Mouse (Mus musculus): ENCODE data around the gene 9430097D07Rik. TPM values are rescaled to one million over a fixed set of nuclear protein-coding genes. Genes with fewer than 3 reads are reported as not detected.
A peak's percentile ranks its signal among the peaks of the same experiment; 100 is the strongest.

The 9430097D07Rik gene
- polyA plus RNA-seq, 1 experiment from 2014 or later, result not detected

GRCm38 (mm10) chr2:32596725-32597124, 21.2 kb upstream of the 9430097D07Rik start:
- 93% methylated on average over 13 of the region's 13 CpGs for WGBS
- Histone ChIP-seq H3K4me2 (no peak overlapping the region), H3K9me3 (no peaks in the 10 kb centered on the region), H3K36me3 (peaks cover 46% of the 10 kb centered on the region), H3K27ac (no peak overlapping the region), H3K4me3 (no peak overlapping the region), H3K4me1 (peaks cover 10% of the 10 kb centered on the region), H3K9ac (no peak overlapping the region), H3K27me3 (no peaks in the 10 kb centered on the region)
- no peak for ATAC-seq (ENCODE audit: insufficient number of reproducible peaks, insufficient read depth, low FRiP score, low TSS enrichment, low read depth)

- Histone ChIP-seq H3K27me3 (no peaks in the 10 kb centered on the region), H3K36me3 (peaks cover 42% of the 10 kb centered on the region), H3K4me3 (no peak overlapping the region), H3K9ac (no peak overlapping the region), H3K4me2 (no peak overlapping the region), H3K27ac (no peak overlapping the region), H3K4me1 (peaks cover 27% of the 10 kb centered on the region), H3K9me3 (no peaks in the 10 kb centered on the region)
- no peak for ATAC-seq (ENCODE audit: insufficient number of reproducible peaks, insufficient read depth, low FRiP score, low TSS enrichment, low read depth)
- 69% methylated on average over 6 of the region's 6 CpGs for WGBS
Observed at GRCm38 (mm10) chr2:32591249-32591648, 15.8 kb upstream of the 9430097D07Rik start.

- H3K36me3 ChIP-seq, result peaks cover 34% of the 10 kb centered on the region
- no peaks in the 10 kb centered on the region for H3K27me3 ChIP-seq
- H3K9ac ChIP-seq, result no peak overlapping the region
- no peak overlapping the region for H3K27ac ChIP-seq
- ATAC-seq (ENCODE audit: insufficient number of reproducible peaks, insufficient read depth, low FRiP score, low TSS enrichment, low read depth), result no peak
- no peak overlapping the region for H3K4me3 ChIP-seq
- H3K4me1 ChIP-seq, result peaks cover 27% of the 10 kb centered on the region
- H3K4me2 ChIP-seq, result no peak overlapping the region
- WGBS, result 73% methylated on average over 10 of the region's 10 CpGs
- H3K9me3 ChIP-seq, result no peaks in the 10 kb centered on the region
Observed at GRCm38 (mm10) chr2:32590224-32590623, 14.7 kb upstream of the 9430097D07Rik start.

- Histone ChIP-seq H3K36me3 (peaks cover 25% of the 10 kb centered on the region), H3K27ac (no peak overlapping the region), H3K4me3 (no peak overlapping the region), H3K9ac (no peak overlapping the region), H3K4me1 (peaks cover 27% of the 10 kb centered on the region), H3K4me2 (peak overlapping the region; percentile 75), H3K9me3 (no peaks in the 10 kb centered on the region), H3K27me3 (no peaks in the 10 kb centered on the region)
- ATAC-seq (ENCODE audit: insufficient number of reproducible peaks, insufficient read depth, low FRiP score, low TSS enrichment, low read depth), result no peak
- 64% methylated on average over 11 of the region's 11 CpGs for WGBS
Observed at GRCm38 (mm10) chr2:32589213-32589795, 13.8 kb upstream of the 9430097D07Rik start.

- no peak for ATAC-seq (ENCODE audit: insufficient number of reproducible peaks, insufficient read depth, low FRiP score, low TSS enrichment, low read depth)
- Histone ChIP-seq H3K27me3 (peaks cover 5% of the 10 kb centered on the region), H3K9me3 (no peaks in the 10 kb centered on the region), H3K4me2 (peak overlapping the region; percentile 75), H3K4me3 (peak overlapping the region; percentile 67), H3K27ac (peak overlapping the region; percentile 39; the same call in 1 of the 2 replicates), H3K4me1 (peaks cover 32% of the 10 kb centered on the region), H3K9ac (peak overlapping the region; percentile 77), H3K36me3 (peaks cover 13% of the 10 kb centered on the region)
- WGBS, result 32% methylated on average over 9 of the region's 9 CpGs
Observed at GRCm38 (mm10) chr2:32587731-32588321, 12.3 kb upstream of the 9430097D07Rik start.

- H3K27ac ChIP-seq, result peak within 1 kb of the TSS; percentile 44
- H3K9ac ChIP-seq, result peak within 1 kb of the TSS; percentile 77
- H3K9me3 ChIP-seq, result no peaks in the 10 kb centered on the region
- H3K4me2 ChIP-seq, result peak within 1 kb of the TSS; percentile 75
- peak within 1 kb of the TSS; percentile 67 for H3K4me3 ChIP-seq
- ATAC-seq (ENCODE audit: insufficient number of reproducible peaks, insufficient read depth, low FRiP score, low TSS enrichment, low read depth), result peak; percentile 86
- under 1% methylated on average over 38 of the region's 38 CpGs for WGBS
- peaks cover 34% of the 10 kb centered on the region for H3K4me1 ChIP-seq
- H3K27me3 ChIP-seq, result peaks cover 7% of the 10 kb centered on the region
- H3K36me3 ChIP-seq, result peaks cover 13% of the 10 kb centered on the region
Observed at GRCm38 (mm10) chr2:32586871-32587351, 11.4 kb upstream of the 9430097D07Rik start, which contains the start of gene St6galnac4. St6galnac4 (plus strand) TSS chr2:32587095.

- peaks cover 9% of the 10 kb centered on the region for H3K36me3 ChIP-seq
- no peak overlapping the region for H3K27ac ChIP-seq
- WGBS, result 86% methylated on average over 7 of the region's 7 CpGs
- peaks cover 10% of the 10 kb centered on the region for H3K27me3 ChIP-seq
- H3K9me3 ChIP-seq, result no peaks in the 10 kb centered on the region
- H3K4me2 ChIP-seq, result no peak overlapping the region
- no peak for ATAC-seq (ENCODE audit: insufficient number of reproducible peaks, insufficient read depth, low FRiP score, low TSS enrichment, low read depth)
- peaks cover 37% of the 10 kb centered on the region for H3K4me1 ChIP-seq
- no peak overlapping the region for H3K9ac ChIP-seq
- no peak overlapping the region for H3K4me3 ChIP-seq
Observed at GRCm38 (mm10) chr2:32585149-32585714, 9.7 kb upstream of the 9430097D07Rik start.

- H3K9ac ChIP-seq, result peak overlapping the region; percentile 59
- whole genome bisulfite sequencing, result 15% methylated on average over 37 of the region's 37 CpGs
Observed at GRCm38 (mm10) chr2:32582830-32583799, 7.6 kb upstream of the 9430097D07Rik start.

GRCm38 (mm10) chr2:32581450-32582095, 6.1 kb upstream of the 9430097D07Rik start:
- H3K9ac ChIP-seq, result no peak overlapping the region
- H3K4me1 ChIP-seq, result peaks cover 15% of the 10 kb centered on the region; the same call in 1 of the 2 replicates
- WGBS, result 37% methylated on average over 19 of the region's 19 CpGs
- ATAC-seq (ENCODE audit: insufficient number of reproducible peaks, insufficient read depth, low FRiP score, low TSS enrichment, low read depth), result no peak
- peak overlapping the region; percentile 31 for H3K4me3 ChIP-seq
- H3K9me3 ChIP-seq, result no peaks in the 10 kb centered on the region
- no peaks in the 10 kb centered on the region for H3K36me3 ChIP-seq
- peaks cover 38% of the 10 kb centered on the region for H3K27me3 ChIP-seq
- H3K27ac ChIP-seq, result no peak overlapping the region
- H3K4me2 ChIP-seq, result peak overlapping the region; percentile 43

More at GRCm38 (mm10) chr2:32582830-32583799, 7.6 kb upstream of the 9430097D07Rik start:
- Histone ChIP-seq H3K27me3 (peaks cover 30% of the 10 kb centered on the region), H3K9me3 (no peaks in the 10 kb centered on the region), H3K4me2 (peak overlapping the region; percentile 67), H3K36me3 (no peaks in the 10 kb centered on the region), H3K27ac (no peak overlapping the region), H3K4me1 (peaks cover 27% of the 10 kb centered on the region), H3K4me3 (peak overlapping the region; percentile 36)
- peak; percentile 57; the same call in 1 of the 2 replicates for ATAC-seq (ENCODE audit: insufficient number of reproducible peaks, insufficient read depth, low FRiP score, low TSS enrichment, low read depth)

GRCm38 (mm10) chr2:32578146-32579046, 2.9 kb upstream of the 9430097D07Rik start:
- peaks cover 38% of the 10 kb centered on the region for H3K27me3 ChIP-seq
- H3K4me3 ChIP-seq, result no peak overlapping the region
- WGBS, result 32% methylated on average over 25 of the region's 30 CpGs
- H3K9ac ChIP-seq, result no peak overlapping the region
- no peak overlapping the region for H3K4me2 ChIP-seq
- ATAC-seq (ENCODE audit: insufficient number of reproducible peaks, insufficient read depth, low FRiP score, low TSS enrichment, low read depth), result no peak
- H3K4me1 ChIP-seq, result peaks cover 25% of the 10 kb centered on the region
- no peak overlapping the region for H3K27ac ChIP-seq
- H3K36me3 ChIP-seq, result peaks cover 1% of the 10 kb centered on the region; the same call in 1 of the 2 replicates
- H3K9me3 ChIP-seq, result no peaks in the 10 kb centered on the region

Data from embryonic facial prominence, embryonic 13.5 days (tissue).